Mouse (Mus musculus) hindbrain, embryonic 12.5 days (tissue): Measurements from ENCODE around the gene Drd3. TPM values are rescaled to one million over a fixed set of nuclear protein-coding genes. Genes with fewer than 3 reads are reported as not detected.
A peak's percentile ranks its signal among the peaks of the same experiment; 100 is the strongest.

Source experiments
- ATAC-seq: fragments of 200-750 bp; cut with Nextera tagmentation; 2 replicates; pipeline ENCODE4 v1.8.0; 2017; ENCODE audit warnings: moderate TSS enrichment; ENCODE audit not compliant: low FRiP score
- H3K27ac ChIP-seq: fragments of 300-500 bp; sonication (generic); 2 replicates; pipeline ENCODE4 v1.5.1; 2016; ENCODE audit warnings: mild to moderate bottlenecking
- H3K27me3 ChIP-seq: fragments of 300-500 bp; sonication (generic); 2 replicates; pipeline ENCODE4 v1.6.1; 2016; ENCODE audit warnings: mild to moderate bottlenecking
- H3K36me3 ChIP-seq: fragments of 300-500 bp; sonication (generic); 2 replicates; pipeline ENCODE4 v1.6.1; 2016; ENCODE audit warnings: mild to moderate bottlenecking
- H3K4me1 ChIP-seq: fragments of 300-500 bp; sonication (generic); 2 replicates; pipeline ENCODE4 v1.6.1; 2016
- H3K4me2 ChIP-seq: fragments of 300-500 bp; sonication (generic); replicated peaks from 2 replicates; pipeline ENCODE4 v1.6.1; 2016; ENCODE audit warnings: mild to moderate bottlenecking
- H3K4me3 ChIP-seq: fragments of 300-500 bp; sonication (generic); 2 replicates; pipeline ENCODE4 v1.5.1; 2016; ENCODE audit warnings: mild to moderate bottlenecking
- H3K9ac ChIP-seq: fragments of 300-500 bp; sonication (generic); 2 replicates; pipeline ENCODE4 v1.6.1; 2016; ENCODE audit warnings: mild to moderate bottlenecking, moderate library complexity
- H3K9me3 ChIP-seq: fragments of 300-500 bp; sonication (generic); replicated peaks from 2 replicates; pipeline ENCODE4 v1.6.1; 2016; ENCODE audit warnings: mild to moderate bottlenecking
- WGBS: fragments of 180-500 bp; shearing (Covaris S2); methylation state at CpG from one replicate; pipeline ENCODE4 v1.1.7; 2016; 5-methylcytosine and 5-hydroxymethylcytosine counted together
- polyA plus RNA-seq: library from polyadenylated mRNA; unstranded; fragments of >200 nt; fragmentation: Nextera tagmentation; extraction: Ambion mirVana; gene quantifications from 2 replicates; pipeline ENCODE4 v1.2.1, GENCODE M21; 2016

Drd3 gene
- polyA plus RNA-seq, 1 experiment from 2014 or later: not detected

DNA sequence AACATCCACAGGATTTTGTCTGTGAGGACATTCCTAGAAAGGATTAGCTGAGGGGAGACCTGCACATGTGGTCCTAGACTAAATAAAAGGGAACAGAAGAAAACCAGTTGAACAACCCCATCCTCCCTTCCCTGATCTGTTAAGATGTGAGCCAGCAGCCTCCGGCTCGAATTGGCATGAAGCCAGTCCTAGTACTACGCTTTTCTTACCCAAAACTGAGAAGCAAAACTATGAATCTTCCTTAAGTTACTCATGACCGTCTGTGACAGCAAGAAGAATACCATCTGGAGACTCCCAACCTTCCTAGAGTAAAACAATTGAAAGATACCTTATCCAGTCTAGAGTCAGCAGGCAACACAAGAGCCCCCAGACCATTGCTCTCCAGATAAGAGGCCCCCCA is 15.9 kb upstream of the Drd3 start:
- no peak for ATAC-seq
- no peaks in the 10 kb centered on the region for H3K9me3 ChIP-seq
- no peaks in the 10 kb centered on the region for H3K27me3 ChIP-seq
- no peak overlapping the region for H3K9ac ChIP-seq
- no peak overlapping the region for H3K4me2 ChIP-seq
- no peaks in the 10 kb centered on the region for H3K36me3 ChIP-seq
- H3K4me1 ChIP-seq: no peaks in the 10 kb centered on the region
- no peak overlapping the region for H3K27ac ChIP-seq
- H3K4me3 ChIP-seq: no peak overlapping the region
- 82% methylated on average over 4 of the region's 4 CpGs for WGBS

DNA sequence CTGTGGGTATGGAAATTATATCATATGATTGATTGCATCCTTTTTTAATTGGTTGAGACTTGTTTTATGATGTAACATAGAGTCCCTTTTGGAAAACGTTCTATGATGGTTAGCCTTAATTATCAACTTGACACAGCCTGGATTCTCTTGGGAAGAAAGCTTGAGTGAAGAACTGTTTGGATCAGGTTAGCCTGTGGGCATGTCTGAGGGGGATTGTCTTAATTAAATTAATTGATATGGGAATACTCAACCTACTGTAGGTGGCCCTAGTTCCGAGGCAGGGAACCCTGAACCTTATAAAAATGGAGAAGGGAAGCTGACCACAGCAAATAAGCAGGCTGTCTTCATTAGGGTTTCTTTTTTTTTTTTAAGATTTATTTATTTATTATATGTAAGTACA is 12.9 kb upstream of the Drd3 start:
- H3K4me2 ChIP-seq: no peak overlapping the region
- no peaks in the 10 kb centered on the region for H3K4me1 ChIP-seq
- no peaks in the 10 kb centered on the region for H3K9me3 ChIP-seq
- WGBS: 78% methylated on average over 2 of the region's 2 CpGs
- no peaks in the 10 kb centered on the region for H3K36me3 ChIP-seq
- no peak overlapping the region for H3K27ac ChIP-seq
- ATAC-seq: no peak
- H3K27me3 ChIP-seq: no peaks in the 10 kb centered on the region
- no peak overlapping the region for H3K9ac ChIP-seq
- no peak overlapping the region for H3K4me3 ChIP-seq

DNA sequence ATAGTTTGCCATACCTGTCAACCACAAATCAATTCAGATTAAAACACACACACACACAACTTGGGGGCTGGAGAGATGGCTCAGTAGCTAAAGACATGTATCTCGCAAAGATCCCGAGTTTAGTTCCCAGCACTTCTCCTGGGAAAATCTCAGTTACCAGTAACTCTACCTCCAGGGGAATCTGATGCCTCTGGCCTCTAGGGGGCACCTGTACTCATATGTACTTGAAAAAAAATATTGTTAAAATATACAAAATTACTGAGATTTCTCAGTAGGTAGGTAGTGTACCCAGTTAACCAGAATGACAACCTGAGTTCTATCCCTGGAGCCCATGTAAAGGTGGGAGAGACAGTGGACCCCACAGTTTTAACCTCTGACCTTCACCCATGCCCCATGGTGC is 5.4 kb upstream of the Drd3 start:
- H3K4me3 ChIP-seq: no peak overlapping the region
- H3K27ac ChIP-seq: no peak overlapping the region
- no peak for ATAC-seq
- no peak overlapping the region for H3K9ac ChIP-seq
- no peaks in the 10 kb centered on the region for H3K27me3 ChIP-seq
- no peaks in the 10 kb centered on the region for H3K9me3 ChIP-seq
- H3K4me2 ChIP-seq: no peak overlapping the region
- no peaks in the 10 kb centered on the region for H3K36me3 ChIP-seq
- no peaks in the 10 kb centered on the region for H3K4me1 ChIP-seq
- 79% methylated on average over 2 of the region's 2 CpGs for WGBS

DNA sequence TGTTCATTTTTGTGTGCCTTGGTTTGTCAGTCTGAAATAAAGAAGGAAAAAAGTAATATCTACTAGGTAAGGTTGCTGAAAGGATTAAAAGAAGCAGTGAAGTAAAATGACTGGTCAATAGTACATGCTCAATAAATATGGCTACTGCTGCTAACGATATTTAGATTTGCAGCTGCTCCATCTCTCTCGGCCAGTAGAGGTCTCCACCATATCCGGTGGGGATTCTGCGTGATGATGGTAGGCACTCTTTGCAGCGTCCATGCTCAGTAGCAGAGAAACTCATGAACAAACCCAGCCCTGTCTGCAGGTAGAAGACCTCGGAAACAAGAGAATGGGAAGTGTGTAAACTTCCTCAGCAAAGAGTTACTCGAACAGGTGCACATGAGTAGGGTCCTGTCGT is 926 bp upstream of the Drd3 start:
- no peaks in the 10 kb centered on the region for H3K4me1 ChIP-seq
- 86% methylated on average over 8 of the region's 8 CpGs for WGBS
- H3K4me2 ChIP-seq: no peak overlapping the region
- ATAC-seq: no peak
- no peak overlapping the region for H3K4me3 ChIP-seq
- H3K27ac ChIP-seq: no peak overlapping the region
- no peak overlapping the region for H3K9ac ChIP-seq
- H3K36me3 ChIP-seq: no peaks in the 10 kb centered on the region
- no peaks in the 10 kb centered on the region for H3K9me3 ChIP-seq
- H3K27me3 ChIP-seq: no peaks in the 10 kb centered on the region

DNA sequence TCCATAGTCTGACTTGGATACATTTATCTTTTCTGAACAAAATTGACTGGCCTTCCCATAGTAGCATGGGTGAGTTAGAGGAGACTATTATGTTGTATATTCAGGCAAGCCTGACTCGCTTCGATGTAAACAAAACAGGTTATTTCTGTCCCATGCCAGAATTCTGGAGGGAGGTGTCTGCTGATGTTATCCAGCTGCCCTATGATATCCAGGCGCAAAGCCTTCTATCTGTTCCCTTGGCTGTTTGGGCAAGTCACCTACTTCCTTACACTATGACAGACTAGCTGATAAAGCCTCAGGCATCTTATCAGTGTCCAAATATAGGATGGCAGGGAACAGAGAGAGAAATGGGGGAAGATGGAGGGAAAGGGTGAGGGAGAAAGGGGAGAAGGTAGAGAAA is 18.5 kb downstream of the Drd3 start:
- no peak overlapping the region for H3K27ac ChIP-seq
- H3K9ac ChIP-seq: no peak overlapping the region
- H3K4me2 ChIP-seq: no peak overlapping the region
- no peaks in the 10 kb centered on the region for H3K36me3 ChIP-seq
- H3K4me1 ChIP-seq: no peaks in the 10 kb centered on the region
- H3K4me3 ChIP-seq: no peak overlapping the region
- ATAC-seq: no peak
- 95% methylated on average over 3 of the region's 3 CpGs for WGBS
- no peaks in the 10 kb centered on the region for H3K9me3 ChIP-seq
- no peaks in the 10 kb centered on the region for H3K27me3 ChIP-seq

DNA sequence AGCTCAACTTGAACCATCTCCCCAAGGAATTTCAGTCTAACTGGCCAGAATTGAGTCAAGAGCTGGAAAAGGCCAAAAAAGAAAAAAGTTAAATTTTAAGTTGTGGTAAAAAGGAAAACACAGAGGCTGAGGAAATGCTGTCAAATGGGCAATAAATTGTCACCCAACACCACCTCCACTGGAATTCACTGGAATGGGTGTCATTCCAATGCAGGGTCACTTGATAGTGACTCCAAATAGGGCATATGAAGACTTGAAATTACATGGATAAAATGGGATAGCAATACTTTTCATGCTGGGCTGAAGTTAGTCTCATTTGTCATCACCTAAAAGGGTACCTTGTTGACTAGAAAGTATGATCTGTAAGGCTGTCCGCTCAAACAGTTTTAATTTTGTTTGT is 18.9 kb downstream of the Drd3 start:
- no peaks in the 10 kb centered on the region for H3K4me1 ChIP-seq
- no peaks in the 10 kb centered on the region for H3K36me3 ChIP-seq
- H3K4me3 ChIP-seq: no peak overlapping the region
- no peaks in the 10 kb centered on the region for H3K9me3 ChIP-seq
- H3K4me2 ChIP-seq: no peak overlapping the region
- 100% methylated on average over 1 of the region's 1 CpGs for WGBS
- H3K27ac ChIP-seq: no peak overlapping the region
- H3K27me3 ChIP-seq: no peaks in the 10 kb centered on the region
- no peak overlapping the region for H3K9ac ChIP-seq
- no peak for ATAC-seq

DNA sequence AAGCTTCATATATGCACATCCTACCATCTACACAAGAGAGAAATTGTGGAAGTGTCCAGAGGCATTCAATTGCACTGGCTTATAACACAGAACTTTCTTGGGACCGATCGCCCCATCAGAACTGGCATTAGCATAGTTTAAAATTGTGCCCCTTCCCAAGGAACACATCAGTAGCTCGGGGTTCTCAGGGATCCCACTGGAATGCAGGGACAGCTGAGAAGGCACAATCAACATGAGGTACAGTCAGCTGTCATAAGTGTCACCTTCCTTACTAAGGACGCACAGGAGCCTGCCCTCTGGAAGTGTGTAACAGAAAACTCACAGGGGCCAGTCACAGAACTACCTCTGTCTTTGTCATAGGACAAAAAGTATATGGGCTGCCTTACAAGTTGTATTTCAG is 19.7 kb downstream of the Drd3 start:
- no peaks in the 10 kb centered on the region for H3K36me3 ChIP-seq
- H3K27me3 ChIP-seq: no peaks in the 10 kb centered on the region

DNA sequence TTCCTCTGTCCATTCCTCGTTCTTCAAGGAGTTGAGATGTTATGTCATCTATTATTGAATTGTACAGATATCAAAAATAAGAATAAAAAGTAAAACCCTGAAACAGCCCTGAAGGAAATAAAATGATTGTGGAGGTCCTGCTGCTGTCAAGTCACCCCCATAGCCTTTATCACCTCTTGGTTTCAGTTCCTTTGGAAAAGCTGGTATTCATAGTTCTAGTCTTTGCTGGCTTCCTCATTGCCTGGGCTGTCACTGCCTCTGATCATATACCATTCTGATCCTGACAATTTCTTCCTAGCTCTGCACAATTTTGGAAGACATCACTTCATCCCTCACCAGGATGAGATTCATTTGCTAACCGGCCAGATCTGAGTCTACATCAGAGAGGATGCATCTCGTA is 23.1 kb downstream of the Drd3 start:
- H3K9me3 ChIP-seq: no peaks in the 10 kb centered on the region
- no peak overlapping the region for H3K4me3 ChIP-seq
- H3K4me2 ChIP-seq: no peak overlapping the region
- no peak for ATAC-seq
- H3K27ac ChIP-seq: no peak overlapping the region
- no peaks in the 10 kb centered on the region for H3K4me1 ChIP-seq
- H3K36me3 ChIP-seq: no peaks in the 10 kb centered on the region
- no peaks in the 10 kb centered on the region for H3K27me3 ChIP-seq
- H3K9ac ChIP-seq: no peak overlapping the region
- 74% methylated on average over 3 of the region's 3 CpGs for WGBS

More for the DNA sequence above, 19.7 kb downstream of the Drd3 start:
- H3K9me3 ChIP-seq: no peaks in the 10 kb centered on the region
- ATAC-seq: no peak
- H3K9ac ChIP-seq: no peak overlapping the region
- 83% methylated on average over 4 of the region's 4 CpGs for whole genome bisulfite sequencing
- no peaks in the 10 kb centered on the region for H3K4me1 ChIP-seq
- H3K27ac ChIP-seq: no peak overlapping the region
- no peak overlapping the region for H3K4me2 ChIP-seq
- H3K4me3 ChIP-seq: no peak overlapping the region

DNA sequence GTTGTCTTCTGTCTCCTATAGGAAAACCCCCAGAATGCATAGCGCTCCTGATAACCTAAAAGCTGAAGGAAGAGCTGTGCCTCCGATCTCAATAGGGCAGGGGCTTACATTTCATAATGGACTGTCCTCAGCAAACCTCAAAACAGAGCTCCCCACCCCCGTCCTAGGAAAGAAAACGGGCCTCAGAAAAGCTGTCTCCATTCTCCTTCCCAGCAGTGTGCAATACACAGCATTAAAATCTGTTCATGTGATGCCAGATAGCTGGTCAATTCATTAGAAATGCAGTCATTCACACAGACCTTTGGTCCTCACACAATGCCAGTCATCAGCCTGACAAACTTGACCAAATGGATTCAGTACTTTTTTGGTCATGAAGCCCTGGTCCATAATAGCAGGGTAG is 45.7 kb downstream of the Drd3 start:
- Histone ChIP-seq H3K4me2 (no peak overlapping the region), H3K27me3 (no peaks in the 10 kb centered on the region), H3K9ac (no peak overlapping the region), H3K9me3 (peaks cover 6% of the 10 kb centered on the region; the same call in 1 of the 2 replicates), H3K36me3 (no peaks in the 10 kb centered on the region), H3K4me1 (peaks cover 20% of the 10 kb centered on the region), H3K27ac (no peak overlapping the region), H3K4me3 (no peak overlapping the region)
- no peak; the same call in 1 of the 2 replicates for ATAC-seq
- 29% methylated on average over 4 of the region's 4 CpGs for WGBS

DNA sequence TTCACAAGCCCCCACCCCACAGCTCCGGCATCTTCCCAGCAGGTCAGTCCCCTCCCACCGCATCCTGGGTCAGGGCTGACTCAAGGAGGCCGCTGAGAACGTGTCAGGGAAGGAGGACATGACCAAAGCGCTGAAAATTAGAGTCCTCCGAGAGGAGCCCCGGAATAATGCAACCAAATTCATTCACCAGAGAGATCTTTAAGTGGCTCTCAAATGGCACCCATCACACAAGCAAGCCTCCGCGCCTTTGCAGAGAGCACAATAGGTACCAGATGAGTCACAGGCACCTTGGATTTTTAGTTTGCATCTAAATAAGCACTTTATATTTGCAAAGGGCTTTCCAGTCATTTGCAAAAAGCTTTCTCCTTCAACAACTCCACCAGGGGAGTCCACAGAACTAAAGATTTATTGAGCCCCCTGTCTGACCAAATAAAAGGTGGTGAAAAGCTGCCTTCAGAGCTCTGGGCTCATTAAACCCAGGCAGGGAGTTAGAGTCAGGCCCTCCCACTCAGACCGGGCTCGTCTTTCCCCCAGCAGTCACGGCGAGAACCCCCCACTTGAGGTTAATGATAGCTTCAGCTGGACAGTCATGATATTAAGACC is 46.4 kb downstream of the Drd3 start:
- peak; percentile 59; the same call in 1 of the 2 replicates for ATAC-seq
- 3% methylated on average over 13 of the region's 13 CpGs for whole genome bisulfite sequencing

DNA sequence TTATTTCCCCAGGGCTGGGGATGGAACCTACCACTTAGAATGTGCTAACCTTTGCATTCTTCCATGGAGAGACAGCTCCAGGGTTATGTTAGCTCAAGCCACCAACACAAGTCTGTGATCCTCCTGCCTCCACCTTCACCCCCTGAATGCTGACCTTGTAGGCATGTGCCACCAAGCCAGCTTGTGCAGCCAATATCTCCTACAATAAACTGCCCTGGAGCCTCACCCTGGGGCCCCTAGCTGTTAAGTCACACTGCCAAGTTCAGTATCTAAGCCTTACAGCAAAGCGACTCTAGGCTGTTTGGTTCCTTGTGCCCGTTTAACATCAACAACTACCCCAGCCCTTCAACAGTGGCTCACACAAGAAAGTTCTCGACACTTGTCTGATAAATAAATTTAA is 47.3 kb downstream of the Drd3 start:
- Histone ChIP-seq H3K27ac (no peak overlapping the region), H3K4me3 (no peak overlapping the region), H3K9ac (no peak overlapping the region), H3K4me2 (no peak overlapping the region), H3K9me3 (peaks cover 6% of the 10 kb centered on the region; the same call in 1 of the 2 replicates), H3K27me3 (no peaks in the 10 kb centered on the region), H3K36me3 (no peaks in the 10 kb centered on the region), H3K4me1 (peaks cover 20% of the 10 kb centered on the region)
- 47% methylated on average over 3 of the region's 3 CpGs for WGBS
- no peak for ATAC-seq

More for the DNA sequence above, 46.4 kb downstream of the Drd3 start:
- Histone ChIP-seq H3K4me3 (no peak overlapping the region), H3K9ac (no peak overlapping the region), H3K36me3 (no peaks in the 10 kb centered on the region), H3K27ac (no peak overlapping the region), H3K9me3 (peaks cover 6% of the 10 kb centered on the region; the same call in 1 of the 2 replicates), H3K27me3 (no peaks in the 10 kb centered on the region), H3K4me2 (peak overlapping the region; percentile 16; the same call in 1 of the 2 replicates), H3K4me1 (peaks cover 20% of the 10 kb centered on the region)

DNA sequence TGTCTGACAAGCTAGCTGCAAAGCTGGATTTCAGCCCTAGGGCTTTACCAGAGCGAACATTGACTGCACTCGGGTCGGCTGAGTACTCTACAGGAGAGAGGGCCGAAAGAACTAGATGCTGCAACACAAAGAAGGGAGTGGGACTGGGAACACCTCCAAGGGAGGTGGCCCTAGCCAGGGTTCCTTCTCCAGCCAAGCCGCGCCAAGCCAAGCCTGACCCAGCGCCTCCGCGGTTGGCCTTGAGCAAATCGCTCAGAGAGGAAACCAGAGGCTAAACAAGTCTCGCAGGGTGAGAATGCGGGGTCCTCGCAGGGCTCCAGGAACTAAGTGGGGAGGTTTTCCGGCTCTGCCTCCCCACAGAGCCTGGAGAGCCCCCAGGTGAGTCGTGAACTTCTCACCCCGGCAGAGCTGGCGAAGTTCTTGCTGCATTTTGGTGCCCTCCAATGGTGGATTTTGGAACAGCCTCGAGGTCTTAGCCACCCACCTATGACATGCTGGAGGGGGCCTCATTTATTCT is 48.0 kb downstream of the Drd3 start:
- peak overlapping the region; percentile 38; the same call in 1 of the 2 replicates for H3K9ac ChIP-seq
- peak; percentile 67 for ATAC-seq
- H3K4me3 ChIP-seq: peak overlapping the region; percentile 37
- peak overlapping the region; percentile 75 for H3K4me2 ChIP-seq
- WGBS: 3% methylated on average over 18 of the region's 18 CpGs
- H3K4me1 ChIP-seq: peaks cover 20% of the 10 kb centered on the region
- H3K36me3 ChIP-seq: no peaks in the 10 kb centered on the region
- peaks cover 3% of the 10 kb centered on the region; the same call in 1 of the 2 replicates for H3K9me3 ChIP-seq
- no peak overlapping the region for H3K27ac ChIP-seq
- no peaks in the 10 kb centered on the region for H3K27me3 ChIP-seq

DNA sequence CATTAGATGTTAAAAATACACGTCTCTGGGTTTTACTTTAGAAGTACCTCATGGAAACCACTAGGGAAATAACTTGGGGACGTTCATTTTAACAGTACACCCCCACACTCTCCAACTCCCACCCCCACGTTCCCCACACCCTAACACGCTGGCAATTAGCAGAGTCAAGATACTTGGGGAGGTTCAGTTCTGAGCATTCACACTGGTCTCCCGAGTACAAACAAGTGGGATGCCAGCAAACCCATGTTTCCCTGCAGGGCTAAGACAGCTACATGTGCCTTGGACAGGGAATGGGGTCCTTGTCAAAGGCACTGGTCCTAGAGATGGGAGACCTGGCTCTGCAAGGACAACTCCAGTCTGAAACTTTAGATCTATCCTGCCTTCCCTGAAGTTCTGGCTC is 48.6 kb downstream of the Drd3 start:
- 52% methylated on average over 5 of the region's 5 CpGs for WGBS
- no peak overlapping the region for H3K4me2 ChIP-seq
- H3K4me3 ChIP-seq: no peak overlapping the region
- no peak overlapping the region for H3K27ac ChIP-seq
- no peak overlapping the region for H3K9ac ChIP-seq
- H3K9me3 ChIP-seq: no peaks in the 10 kb centered on the region
- no peaks in the 10 kb centered on the region for H3K36me3 ChIP-seq
- H3K4me1 ChIP-seq: peaks cover 20% of the 10 kb centered on the region
- H3K27me3 ChIP-seq: no peaks in the 10 kb centered on the region
- ATAC-seq: no peak
